Mouse (Mus musculus): ENCODE measurements around the gene Ifnar1.

Ifnar1 gene

DNA sequence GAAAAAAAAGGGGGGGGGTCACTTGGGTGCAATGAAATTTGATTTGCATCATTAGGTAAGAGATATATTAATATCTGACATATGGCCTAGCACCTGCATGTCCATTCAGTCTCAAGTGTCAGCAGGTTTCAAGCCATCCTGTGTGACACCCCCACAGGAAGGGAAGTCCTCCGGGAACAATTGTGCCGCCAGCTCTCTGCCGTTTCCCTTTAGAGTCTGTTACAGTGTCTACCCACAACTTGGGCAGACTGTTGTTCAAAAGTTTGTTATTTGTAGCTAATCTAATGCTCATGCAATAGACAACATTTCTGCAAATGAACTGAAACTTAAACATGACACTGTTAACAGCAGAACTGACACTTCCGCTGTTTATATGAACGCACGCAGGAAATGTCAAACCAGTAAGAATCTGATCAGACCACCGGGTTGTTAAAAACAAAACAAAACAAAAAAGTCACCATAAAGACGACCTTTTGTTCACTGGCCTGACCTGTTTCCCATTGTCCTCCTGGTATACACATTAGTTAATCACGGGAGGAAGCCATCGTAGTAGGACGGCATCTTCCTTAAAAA, 23.9 kb upstream of the Ifnar1 start:
- DNase-seq (ENCODE audit: low read depth, low spot score): no peak

DNA sequence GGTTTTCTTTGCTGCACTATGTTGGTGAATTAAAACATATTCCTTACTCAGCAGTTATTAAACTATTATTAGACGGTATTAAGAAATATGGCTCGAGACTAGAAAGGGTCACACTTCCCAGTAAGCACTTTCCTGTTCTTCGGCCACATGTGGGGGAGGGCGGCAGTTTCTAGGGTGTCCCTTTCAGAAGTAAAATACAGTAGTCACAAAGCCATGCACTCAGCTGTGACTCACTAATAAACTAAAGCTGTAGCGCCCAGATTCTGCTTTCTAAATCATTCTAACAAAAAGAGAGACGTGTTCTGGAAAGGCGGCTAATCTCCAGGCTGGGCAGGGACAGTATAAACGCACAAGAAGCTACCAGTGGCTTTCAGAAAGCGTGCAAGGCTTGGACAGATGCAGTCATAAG, 23.3 kb upstream of the Ifnar1 start:
- no peak for DNase-seq (ENCODE audit: low read depth, low spot score)

DNA sequence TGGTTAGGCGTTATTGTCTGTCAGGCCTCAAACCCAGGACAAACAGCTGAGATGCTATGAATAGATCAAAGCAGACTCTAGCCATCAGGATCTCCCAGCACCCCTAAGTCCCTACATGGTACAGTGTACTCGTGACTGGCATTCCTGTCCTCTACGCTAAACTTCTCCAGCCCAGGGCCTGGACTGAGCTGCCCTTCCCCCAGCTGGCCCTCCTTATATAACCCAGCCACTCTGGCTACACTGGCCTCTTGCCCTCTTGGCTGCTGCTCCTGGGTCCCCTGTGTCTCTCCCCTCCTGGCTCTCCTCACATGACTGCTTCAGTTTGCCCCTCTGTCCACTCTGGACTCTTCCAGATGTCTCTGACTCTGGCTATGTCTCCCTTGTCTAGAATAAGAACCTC, 22.4 kb upstream of the Ifnar1 start:
- no peak for DNase-seq (ENCODE audit: low read depth, low spot score)

DNA sequence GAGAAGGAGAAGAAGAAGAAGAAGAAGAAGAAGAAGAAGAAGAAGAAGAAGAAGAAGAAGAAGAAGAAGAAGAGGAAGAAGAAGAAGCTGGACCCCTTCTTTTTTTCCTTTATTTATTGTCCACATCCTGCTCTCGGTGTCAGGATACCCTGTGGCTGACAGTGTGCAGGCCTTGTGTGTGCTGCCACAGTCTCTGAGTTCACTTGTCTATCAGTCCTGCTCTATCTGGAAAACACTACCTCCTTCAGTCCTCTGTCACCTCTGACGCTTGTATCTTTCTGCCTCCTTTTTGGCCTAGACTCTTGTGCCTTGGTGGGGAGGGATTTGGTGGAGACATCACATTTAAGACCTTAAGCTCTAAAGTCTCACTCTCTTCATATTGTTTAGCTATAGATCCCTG, 21.6 kb upstream of the Ifnar1 start:
- DNase-seq (ENCODE audit: low read depth, low spot score): no peak

DNA sequence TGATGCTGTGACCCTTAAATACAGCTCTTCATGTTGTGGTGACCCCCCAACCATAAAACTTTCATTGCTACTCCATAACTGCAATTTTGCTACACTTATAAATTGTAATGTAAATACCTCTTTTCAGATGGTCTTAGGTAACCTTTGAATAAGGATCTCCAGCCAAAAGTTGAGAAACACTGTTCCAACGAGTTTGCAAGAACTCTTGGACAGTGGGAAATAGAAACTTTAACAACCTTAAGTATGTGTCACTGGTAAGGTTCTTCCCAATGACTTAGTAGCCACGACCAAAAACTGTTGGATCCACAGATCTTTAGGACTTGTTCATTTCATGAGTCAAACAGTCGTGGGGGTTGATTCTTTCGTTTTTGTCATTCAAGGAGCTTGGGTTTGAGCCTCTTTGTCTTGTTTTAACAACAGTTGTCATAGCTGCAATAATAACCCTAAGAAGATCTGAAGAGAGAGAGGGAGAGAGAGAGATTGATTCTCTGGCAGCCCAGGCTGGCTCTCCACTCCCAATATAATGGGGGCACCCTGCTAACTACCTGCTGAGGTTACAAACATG, 21.1 kb upstream of the Ifnar1 start:
- DNase-seq (ENCODE audit: low read depth, low spot score): no peak

DNA sequence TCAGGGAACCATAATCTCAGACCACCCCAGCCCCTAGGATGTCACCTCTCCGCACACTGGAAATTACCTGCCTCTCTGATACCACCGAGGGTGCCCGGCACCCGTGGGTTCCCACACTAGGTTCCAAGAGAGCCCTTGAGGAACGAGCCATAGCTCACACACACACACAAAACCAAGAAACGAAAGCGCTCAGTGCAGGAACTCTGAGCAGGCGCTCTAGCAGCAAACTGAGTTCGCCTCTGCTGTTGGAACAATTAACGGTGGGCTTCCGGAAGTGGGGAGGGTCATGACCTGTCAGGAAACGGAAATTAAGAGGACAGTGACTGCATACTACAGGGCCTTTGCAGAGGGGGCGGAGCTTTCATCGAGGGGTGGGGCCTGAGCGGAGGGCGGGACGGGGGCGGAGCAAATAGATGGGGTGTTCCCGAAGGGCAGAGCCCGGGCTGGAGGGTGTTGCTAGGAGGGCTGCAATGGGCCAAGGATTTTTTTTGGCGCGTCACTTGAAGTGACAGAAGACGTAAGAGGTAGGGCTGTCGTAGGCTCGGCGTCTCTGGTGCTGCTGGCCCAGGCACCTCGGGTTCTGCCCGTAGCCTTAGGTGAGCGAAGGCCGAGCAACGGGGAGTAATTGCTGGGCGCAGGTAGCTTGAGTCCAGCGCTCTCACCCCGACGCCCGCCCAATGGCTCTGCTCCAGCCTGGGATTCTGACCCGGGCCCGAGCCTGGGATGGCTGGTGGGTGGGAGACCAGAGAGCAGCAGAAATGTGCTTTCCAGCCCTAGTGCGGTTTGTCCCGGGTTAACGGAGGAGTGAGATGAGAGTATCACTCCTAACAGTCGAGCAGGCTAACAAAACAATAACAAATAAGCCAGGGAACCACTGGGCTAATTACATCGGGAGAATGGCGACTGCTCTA, 20.2 kb upstream of the Ifnar1 start:
- peak; percentile 83 for DNase-seq (ENCODE audit: low read depth, low spot score)

- DNase-seq (ENCODE audit: low read depth, low spot score): no peak
Observed at GRCm38 (mm10) chr16:91465505-91466240, 19.4 kb upstream of the Ifnar1 start.

- DNase-seq (ENCODE audit: low read depth, low spot score): no peak
Observed at GRCm38 (mm10) chr16:91466566-91466965, 18.5 kb upstream of the Ifnar1 start.

DNA sequence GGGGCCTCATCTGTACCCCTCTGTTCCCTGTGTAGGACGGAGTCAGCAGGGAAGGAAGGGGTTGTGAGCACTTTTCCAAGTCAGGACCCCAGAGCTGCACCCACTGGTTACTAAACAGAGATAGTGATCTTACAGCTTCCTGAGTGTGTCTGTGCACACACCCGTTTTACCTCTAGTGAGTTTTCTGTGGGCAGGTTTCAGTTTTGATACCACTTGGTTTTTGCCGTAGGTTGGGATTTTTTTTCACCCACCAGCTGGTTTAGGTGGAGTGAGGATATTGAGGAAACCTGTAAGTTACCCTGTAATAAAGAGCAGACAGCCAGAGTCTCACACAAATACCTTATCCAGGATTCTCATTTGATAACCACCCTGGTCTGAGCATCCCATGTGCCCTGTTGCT, 14.6 kb upstream of the Ifnar1 start:
- DNase-seq (ENCODE audit: low read depth, low spot score): no peak

GRCm38 (mm10) chr16:91471481-91471880, 13.6 kb upstream of the Ifnar1 start:
- DNase-seq (ENCODE audit: low read depth, low spot score): no peak

- no peak for DNase-seq (ENCODE audit: low read depth, low spot score)
Observed at GRCm38 (mm10) chr16:91475753-91476152, 9.3 kb upstream of the Ifnar1 start.

- DNase-seq (ENCODE audit: low read depth, low spot score): no peak
Observed at GRCm38 (mm10) chr16:91478067-91478466, 7.0 kb upstream of the Ifnar1 start.

GRCm38 (mm10) chr16:91480517-91480916, 4.5 kb upstream of the Ifnar1 start:
- no peak for DNase-seq (ENCODE audit: low read depth, low spot score)

- no peak for DNase-seq (ENCODE audit: low read depth, low spot score)
Observed at GRCm38 (mm10) chr16:91484387-91484786, 651 bp upstream of the Ifnar1 start.

DNA sequence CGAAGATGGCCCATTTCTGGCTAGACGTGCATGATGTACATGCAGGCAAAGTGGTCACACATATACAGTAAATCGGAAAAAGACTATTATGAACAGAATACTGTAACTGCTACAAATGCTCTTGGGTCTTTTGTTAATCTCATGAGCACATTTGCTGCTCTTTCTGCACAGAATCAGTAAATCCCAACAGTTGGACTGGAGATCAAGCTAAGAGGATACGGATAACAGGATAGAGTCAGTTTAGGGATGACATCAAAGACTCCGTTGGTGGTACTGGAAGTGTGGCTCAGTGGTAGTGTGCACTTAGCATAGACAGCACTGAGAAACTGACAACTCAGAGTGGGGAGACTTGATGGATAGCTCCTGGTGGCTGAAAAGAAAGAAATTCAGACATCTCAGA, 803 bp downstream of the Ifnar1 start:
- no peak for DNase-seq (ENCODE audit: low read depth, low spot score)

GRCm38 (mm10) chr16:91488066-91488465, 3.0 kb downstream of the Ifnar1 start:
- DNase-seq (ENCODE audit: low read depth, low spot score): no peak

DNA sequence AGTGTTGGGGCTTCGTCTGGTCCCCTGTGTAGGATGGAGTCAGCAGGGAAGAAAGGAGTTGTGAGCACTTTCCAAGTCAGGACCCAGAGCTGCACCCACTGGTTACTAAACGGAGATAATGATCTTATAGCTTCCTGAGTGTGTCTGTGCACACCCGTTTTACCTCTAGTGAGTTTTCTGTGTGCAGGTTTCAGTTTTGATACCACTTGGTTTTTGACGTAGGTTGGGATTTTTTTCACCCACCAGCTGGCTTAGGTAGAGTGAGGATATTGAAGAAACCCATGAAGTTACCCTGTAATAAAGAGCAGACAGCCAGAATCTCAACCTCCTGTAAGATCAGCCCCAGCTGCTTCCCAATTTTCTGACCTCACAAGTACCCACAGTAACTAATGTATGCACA, 5.9 kb downstream of the Ifnar1 start:
- DNase-seq (ENCODE audit: low read depth, low spot score): no peak

- DNase-seq (ENCODE audit: low read depth, low spot score): no peak
Observed at GRCm38 (mm10) chr16:91491473-91491872, 6.4 kb downstream of the Ifnar1 start.

GRCm38 (mm10) chr16:91495501-91495900, 10.5 kb downstream of the Ifnar1 start:
- no peak for DNase-seq (ENCODE audit: low read depth, low spot score)

DNA sequence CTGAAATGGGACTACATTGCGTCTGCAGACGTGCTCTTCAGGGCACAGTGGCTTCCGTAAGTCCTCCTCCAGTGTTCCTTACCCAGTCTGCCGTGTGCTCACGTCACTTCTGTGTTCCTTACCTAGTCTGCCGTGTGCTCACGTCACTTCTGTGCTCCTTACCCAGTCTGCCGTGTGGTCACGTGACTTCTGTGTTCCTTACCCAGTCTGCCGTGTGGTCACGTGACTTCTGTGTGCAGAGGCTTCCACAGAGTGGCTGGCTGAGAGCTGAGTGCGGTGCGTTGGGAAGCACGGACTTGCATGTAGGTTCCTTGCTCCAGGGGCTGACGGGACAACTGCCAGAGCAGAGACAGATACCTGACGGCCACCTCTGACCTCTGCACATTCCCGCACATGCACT, 11.2 kb downstream of the Ifnar1 start:
- no peak for DNase-seq (ENCODE audit: low read depth, low spot score)

- DNase-seq (ENCODE audit: low read depth, low spot score): no peak
Observed at GRCm38 (mm10) chr16:91496766-91497165, 11.7 kb downstream of the Ifnar1 start.

- DNase-seq (ENCODE audit: low read depth, low spot score): no peak
Observed at GRCm38 (mm10) chr16:91498041-91498440, 13.0 kb downstream of the Ifnar1 start.

Data from telencephalon, adult 2 months (tissue).